ENCODE assay signal across 8 mouse cellular contexts in genomic region chr2:173659926-173660684, GRCm38 (mm10). TPM values are rescaled to one million over a fixed set of nuclear protein-coding genes. Genes with fewer than 3 reads are reported as not detected.
A peak's percentile ranks its signal among the peaks of the same experiment; 100 is the strongest.
DNase-seq lines count a peak whose midpoint lies in the region; ATAC-seq and TF ChIP-seq lines count a peak whose summit lies in the region.

No protein-coding gene starts in this region.

- WGBS in kidney, embryonic 14.5 days, result 1% methylated on average over 30 of the region's 52 CpGs
- under 1% methylated on average over 51 of the region's 52 CpGs for WGBS in neural tube, embryonic 13.5 days

- peak; percentile 71 for ATAC-seq in kidney, embryonic 14.5 days (ENCODE audit: low FRiP score, low TSS enrichment)
- no peak; the same call in none of the 2 replicates for ATAC-seq in neural tube, embryonic 13.5 days (ENCODE audit: low read depth)

- TF ChIP-seq EP300 in MEL (IDR thresholded peaks at IDR 0.05; ENCODE audit: low read depth in 1 of 2, low read length in 2 of 2), result no peak

- no peaks in the 10 kb centered on the region for H3K27me3 ChIP-seq in kidney, embryonic 14.5 days (ENCODE audit: control insufficient read depth, insufficient read depth, low read length)
- no peaks in the 10 kb centered on the region for H3K27me3 ChIP-seq in MEL (ENCODE audit: control insufficient read depth in 1 of 2, insufficient read depth in 2 of 2, low read length in 2 of 2)
- H3K27me3 ChIP-seq in erythroblast, embryonic 14.5 days (ENCODE audit: control insufficient read depth), result no peaks in the 10 kb centered on the region
- no peaks in the 10 kb centered on the region for H3K27me3 ChIP-seq in neural tube, embryonic 13.5 days

- DNase-seq in kidney, adult 11 months, result no peak
- DNase-seq in MEL (ENCODE audit: low read depth, low spot score), result peak; percentile 53
- DNase-seq in kidney, postnatal 14 days, result peak; percentile 20
- DNase-seq in thymus, postnatal 14 days, result no peak
- no peak for DNase-seq in spleen, adult 12 weeks (ENCODE audit: low spot score)

- TF ChIP-seq RAD21 in MEL (IDR thresholded peaks at IDR 0.05; ENCODE audit: low read depth, low read length), result no peak

- H3K79me2 ChIP-seq in MEL (ENCODE audit: control insufficient read depth, insufficient read depth, low read length, poor library complexity), result peaks cover 20% of the 10 kb centered on the region

- H3K9ac ChIP-seq in kidney, embryonic 14.5 days (ENCODE audit: low read depth, low read length), result peak overlapping the region; percentile 94
- peak overlapping the region; percentile 97 for H3K9ac ChIP-seq in MEL (ENCODE audit: control insufficient read depth, low read depth, low read length, poor library complexity, severe bottlenecking)
- H3K9ac ChIP-seq in neural tube, embryonic 13.5 days, result peak overlapping the region; percentile 87

- H3K27ac ChIP-seq in kidney, embryonic 14.5 days (ENCODE audit: low read depth, low read length), result peak overlapping the region; percentile 47; the same call in 1 of the 2 replicates
- H3K27ac ChIP-seq in MEL (ENCODE audit: control insufficient read depth, low read depth, low read length), result peak overlapping the region; percentile 54
- peak overlapping the region; percentile 54 for H3K27ac ChIP-seq in neural tube, embryonic 13.5 days (replicated peaks)

- H3K9me3 ChIP-seq in kidney, embryonic 14.5 days (ENCODE audit: control insufficient read depth, low read length), result no peaks in the 10 kb centered on the region
- H3K9me3 ChIP-seq in MEL (replicated peaks; ENCODE audit: insufficient read depth, low read length), result no peaks in the 10 kb centered on the region
- no peaks in the 10 kb centered on the region for H3K9me3 ChIP-seq in erythroblast, embryonic 14.5 days (ENCODE audit: control insufficient read depth, low read length)
- no peaks in the 10 kb centered on the region for H3K9me3 ChIP-seq in neural tube, embryonic 13.5 days

- peak overlapping the region; percentile 98 for H3K4me3 ChIP-seq in kidney, embryonic 14.5 days (ENCODE audit: low read length)
- peak overlapping the region; percentile 89 to 99 for H3K4me3 ChIP-seq in MEL (ENCODE audit: control insufficient read depth in 1 of 2, insufficient read depth in 1 of 2, low read depth in 2 of 2, low read length in 2 of 2)
- peak overlapping the region; percentile 89 for H3K4me3 ChIP-seq in erythroblast, embryonic 14.5 days (replicated peaks)
- peak overlapping the region; percentile 96 for H3K4me3 ChIP-seq in neural tube, embryonic 13.5 days

- H3K4me1 ChIP-seq in kidney, embryonic 14.5 days (ENCODE audit: control insufficient read depth, insufficient read depth, low read length), result peaks cover 17% of the 10 kb centered on the region
- H3K4me1 ChIP-seq in MEL (ENCODE audit: control insufficient read depth in 1 of 2, insufficient read depth in 2 of 2, low read length in 2 of 2), result peaks cover 35 to 55% of the 10 kb centered on the region in 2 experiments
- H3K4me1 ChIP-seq in erythroblast, embryonic 14.5 days (ENCODE audit: control insufficient read depth), result peaks cover 78% of the 10 kb centered on the region
- H3K4me1 ChIP-seq in neural tube, embryonic 13.5 days (replicated peaks), result peaks cover 37% of the 10 kb centered on the region

- TF ChIP-seq POLR2A in MEL (IDR thresholded peaks at IDR 0.05; ENCODE audit: control insufficient read depth in 1 of 2, insufficient read depth in 1 of 2, low read depth in 1 of 2, low read length in 2 of 2, poor library complexity in 1 of 2), result peak in 1 of 2 experiments; percentile 91; a peak in 2 of 4 replicates

- H3K36me3 ChIP-seq in kidney, embryonic 14.5 days (ENCODE audit: control insufficient read depth, insufficient read depth, low read length), result peaks cover 39% of the 10 kb centered on the region
- H3K36me3 ChIP-seq in MEL (ENCODE audit: control insufficient read depth in 1 of 2, insufficient read depth in 2 of 2, low read length in 2 of 2), result peaks cover 2 to 59% of the 10 kb centered on the region in 2 experiments; a peak in 3 of 4 replicates
- peaks cover 43% of the 10 kb centered on the region for H3K36me3 ChIP-seq in erythroblast, embryonic 14.5 days (ENCODE audit: control insufficient read depth)
- H3K36me3 ChIP-seq in neural tube, embryonic 13.5 days, result peaks cover 29% of the 10 kb centered on the region

- TF ChIP-seq CTCF in MEL (IDR thresholded peaks at IDR 0.05 in 2 of 3, conservative IDR thresholded peaks at IDR 0.05 in 1 of 3; ENCODE audit: control insufficient read depth in 1 of 3, insufficient read depth in 1 of 3, low read depth in 2 of 3, low read length in 3 of 3, poor library complexity in 1 of 3, severe bottlenecking in 1 of 3), result no peak

- peak overlapping the region; percentile 76 for H3K4me2 ChIP-seq in kidney, embryonic 14.5 days (replicated peaks; ENCODE audit: low read depth, low read length)
- H3K4me2 ChIP-seq in neural tube, embryonic 13.5 days, result peak overlapping the region; percentile 85

TF ChIP-seq in MEL, 35 proteins besides CTCF, POLR2A, EP300 and RAD21:
- TF ChIP-seq NELFE (IDR thresholded peaks at IDR 0.05; ENCODE audit: low read depth, low read length) (0 out of 2 replicates have a peak, but pooled peaks have one; percentile 68), JUND (IDR thresholded peaks at IDR 0.05; ENCODE audit: low read depth, low read length) (no peak)

RNA-seq across cellular contexts. Expression of gene Rab22a, which starts 0.5 kb away (rescaled TPM):
- polyA plus RNA-seq in kidney, embryonic 14.5 days (2014; fragmentation: Nextera tagmentation; extraction: Ambion mirVana), result 24.9 and 32.9 TPM in 2 replicates
- 8.9 and 9.8 TPM in 2 replicates for total RNA-seq in MEL (2012; rRNA removed)
- 10 to 100 TPM in 1 of 2 experiments, not detected in 1; 15.8 TPM for polyA plus RNA-seq in MEL (2012; ENCODE audit: insufficient read depth in 1 of 2, insufficient read length in 2 of 2, low read depth in 1 of 2, low replicate concordance in 2 of 2, missing spikeins in 1 of 2)
- 0.56 and 0.77 TPM in 2 replicates for polyA plus RNA-seq in erythroblast, embryonic 14.5 days (2012)
- polyA plus RNA-seq in neural tube, embryonic 13.5 days (2015; fragmentation: Nextera tagmentation; extraction: Ambion mirVana), result 35.2 and 36.4 TPM in 2 replicates

RNA-seq across cellular contexts. Expression of gene 1700010B08Rik, which starts 59.1 kb away (rescaled TPM):
- polyA plus RNA-seq in kidney, embryonic 14.5 days (2014; fragmentation: Nextera tagmentation; extraction: Ambion mirVana), result 0.23 TPM in 1 of 2 replicates, not detected in the other
- total RNA-seq in MEL (2012; rRNA removed), result not detected in 2 replicates
- polyA plus RNA-seq in MEL (2012; ENCODE audit: insufficient read depth in 1 of 2, insufficient read length in 2 of 2, low read depth in 1 of 2, low replicate concordance in 2 of 2, missing spikeins in 1 of 2), result not detected
- not detected in 2 replicates for polyA plus RNA-seq in erythroblast, embryonic 14.5 days (2012)
- not detected in 2 replicates for polyA plus RNA-seq in neural tube, embryonic 13.5 days (2015; fragmentation: Nextera tagmentation; extraction: Ambion mirVana)

Comparison
In these comparisons a context has a peak if more than half of its experiments do, and no peak if none do; other contexts are left out.
1. DNase-seq: peak in MEL (single experiment) and kidney, postnatal 14 days (single experiment); none in kidney, adult 11 months (single experiment), thymus, postnatal 14 days (single experiment) and spleen, adult 12 weeks (single experiment).
2. Peak in every context shown above with its lines, with median percentiles within 50 percentile points of each other: H3K27ac ChIP-seq, H3K4me3 ChIP-seq and H3K9ac ChIP-seq.